Mouse (Mus musculus) cortical plate, adult 2 months (tissue): ENCODE measurements around the gene Umodl1.

Experiments used
- CTCF ChIP-seq: fragments of 200-500 bp; IDR thresholded peaks from 2 replicates; pipeline ENCODE4 v1.5.1; 2011; ENCODE audit warnings: mild to moderate bottlenecking, control low read depth, low read length; ENCODE audit not compliant: insufficient read depth; ENCODE audit errors: extremely low read depth
- POLR2A ChIP-seq: fragments of 200-500 bp; IDR thresholded peaks from 2 replicates; pipeline ENCODE4 v1.6.1; 2011; ENCODE audit warnings: mild to moderate bottlenecking, low read length, control low read depth; ENCODE audit not compliant: insufficient read depth; ENCODE audit errors: extremely low read depth

- TF ChIP-seq POLR2A (no peak), CTCF (no peak)
These were observed 15.9 kb upstream of the Umodl1 start for GRCm38 (mm10) chr17:30938554-30938953.
